Mouse (Mus musculus) cerebellum, adult 2 months (tissue): ENCODE measurements at regions not wholly inside any gene's neighbourhood (a gene's known extent, or its start where the extent isn't known, plus 50 kb on each side); places are given as distances from the start of the nearest gene placed in this dataset.

Source experiments
- CTCF ChIP-seq: fragments of 200-500 bp; IDR thresholded peaks from 2 replicates; pipeline ENCODE4 v1.5.1; 2011; ENCODE audit warnings: low read depth, mild to moderate bottlenecking, control low read depth, low read length, moderate library complexity, borderline replicate concordance; ENCODE audit not compliant: insufficient read depth
- POLR2A ChIP-seq: fragments of 200-500 bp; IDR thresholded peaks from 2 replicates; pipeline ENCODE4 v1.6.1; 2011; ENCODE audit warnings: low read length, control low read depth, borderline replicate concordance; ENCODE audit not compliant: insufficient read depth

DNA sequence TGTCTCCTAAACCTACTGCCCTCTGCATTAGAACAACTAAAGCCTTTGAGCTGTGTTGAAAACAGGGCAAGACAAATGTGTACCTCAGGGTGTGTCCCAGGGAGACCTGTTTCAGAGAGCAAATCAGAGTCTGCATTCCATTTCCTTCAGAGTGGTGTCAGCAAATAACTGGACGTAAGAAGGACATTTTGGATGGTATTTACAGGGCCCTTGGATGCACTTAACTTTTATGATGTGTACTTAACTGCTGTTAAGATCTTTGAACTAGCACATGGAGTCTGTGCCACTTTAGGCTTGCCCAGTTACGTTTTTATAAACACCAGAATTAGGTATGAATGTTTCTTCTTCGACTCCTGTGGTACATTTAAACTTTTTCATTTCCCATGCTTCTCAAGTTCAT, 123.0 kb upstream of the Mmadhc start:
- TF ChIP-seq POLR2A: no peak
- no peak for TF ChIP-seq CTCF
